Mouse (Mus musculus) CD4-positive, CD25-positive, alpha-beta regulatory T cell, adult 4 months (primary cell): ENCODE measurements around the gene Olfr794. TPM values are rescaled to one million over a fixed set of nuclear protein-coding genes. Genes with fewer than 3 reads are reported as not detected.

Experiments used
- ATAC-seq: one replicate; pipeline ENCODE4 v1.8.0; 2017
- polyA plus RNA-seq, 2 experiments: library from polyadenylated mRNA; unstranded; fragments of 100-300 nt; shearing (Covaris generic); gene quantifications; one replicate each; pipeline ENCODE4 v1.2.1; 2017

The Olfr794 gene
- not detected for polyA plus RNA-seq

GRCm38 (mm10) chr10:129567355-129567754, at the start of gene Olfr794:
Olfr794 (plus strand) TSS chr10:129567655.
- ATAC-seq: no peak

GRCm38 (mm10) chr10:129521492-129521891, 46.0 kb upstream of the Olfr794 start, which contains the start of gene Olfr791:
Olfr791 (plus strand) TSS chr10:129521792.
- ATAC-seq: no peak

GRCm38 (mm10) chr10:129538862-129539261, 28.6 kb upstream of the Olfr794 start, which contains the start of gene Olfr792:
Olfr792 (plus strand) TSS chr10:129539162.
- ATAC-seq: no peak

- no peak for ATAC-seq
Measured at GRCm38 (mm10) chr10:129549354-129549753, 18.1 kb upstream of the Olfr794 start.

- ATAC-seq: no peak
Measured at GRCm38 (mm10) chr10:129577066-129577465, 9.6 kb downstream of the Olfr794 start.

- ATAC-seq: no peak
Measured at GRCm38 (mm10) chr10:129612470-129612869, 45.0 kb downstream of the Olfr794 start, which contains the start of gene Olfr796. Olfr796 (minus strand) TSS chr10:129612570.

- no peak for ATAC-seq
Measured at GRCm38 (mm10) chr10:129621724-129622123, 54.3 kb downstream of the Olfr794 start.

Other genes starting within 250 kb of the Olfr794 start
- gene Olfr780, start 249.5 kb upstream of the Olfr794 start, polyA plus RNA-seq: not detected
- gene Olfr781, start 238.8 kb upstream of the Olfr794 start, polyA plus RNA-seq: not detected
- not detected for gene Olfr782, start 218.8 kb upstream of the Olfr794 start, polyA plus RNA-seq
- gene Olfr784, start 183.6 kb upstream of the Olfr794 start, polyA plus RNA-seq: under 1 TPM in 1 of 2 experiments, not detected in 1; 0.09 TPM
- gene Olfr785, start 162.2 kb upstream of the Olfr794 start, polyA plus RNA-seq: under 1 TPM in 1 of 2 experiments, not detected in 1; 0.19 TPM
- not detected for gene Olfr786, start 140.3 kb upstream of the Olfr794 start, polyA plus RNA-seq
- gene Olfr787, start 105.8 kb upstream of the Olfr794 start, polyA plus RNA-seq: under 1 TPM in 1 of 2 experiments, not detected in 1; 0.24 TPM
- gene Olfr788, start 96.7 kb upstream of the Olfr794 start, polyA plus RNA-seq: not detected
- not detected for gene Olfr789, start 82.9 kb upstream of the Olfr794 start, polyA plus RNA-seq
- not detected for gene Olfr790, start 69.2 kb upstream of the Olfr794 start, polyA plus RNA-seq
- gene Olfr791, start 45.9 kb upstream of the Olfr794 start, polyA plus RNA-seq: not detected
- not detected for gene Olfr792, start 28.5 kb upstream of the Olfr794 start, polyA plus RNA-seq
- gene Olfr796, start 44.9 kb downstream of the Olfr794 start, polyA plus RNA-seq: not detected
- gene Olfr798, start 60.3 kb downstream of the Olfr794 start, polyA plus RNA-seq: not detected
- not detected for gene Olfr799, start 69.8 kb downstream of the Olfr794 start, polyA plus RNA-seq
- gene Olfr800, start 90.0 kb downstream of the Olfr794 start, polyA plus RNA-seq: not detected
- gene Olfr801, start 106.2 kb downstream of the Olfr794 start, polyA plus RNA-seq: not detected
- not detected for gene Olfr802, start 120.5 kb downstream of the Olfr794 start, polyA plus RNA-seq
- gene Olfr803, start 126.6 kb downstream of the Olfr794 start, polyA plus RNA-seq: not detected
- not detected for gene Olfr804, start 135.6 kb downstream of the Olfr794 start, polyA plus RNA-seq
- not detected for gene Olfr805, start 161.7 kb downstream of the Olfr794 start, polyA plus RNA-seq
- not detected for gene Olfr806, start 174.3 kb downstream of the Olfr794 start, polyA plus RNA-seq
- gene Olfr807, start 190.1 kb downstream of the Olfr794 start, polyA plus RNA-seq: not detected
- gene Olfr808, start 197.8 kb downstream of the Olfr794 start, polyA plus RNA-seq: not detected
- gene Olfr809, start 207.0 kb downstream of the Olfr794 start, polyA plus RNA-seq: not detected
- not detected for gene Olfr810, start 227.3 kb downstream of the Olfr794 start, polyA plus RNA-seq
- not detected for gene Olfr811, start 236.7 kb downstream of the Olfr794 start, polyA plus RNA-seq